Mouse (Mus musculus): ENCODE measurements around the gene Yeats2. TPM values are rescaled to one million over a fixed set of nuclear protein-coding genes. Genes with fewer than 3 reads are reported as not detected.

The Yeats2 gene
- polyA plus RNA-seq, 1 experiment from 2014 or later = 51.1 TPM

- Histone ChIP-seq H3K27ac (no peak overlapping the region), H3K4me1 (no peaks in the 10 kb centered on the region), H3K36me3 (replicated peaks) (peaks cover 84% of the 10 kb centered on the region), H3K9ac (no peak overlapping the region), H3K9me3 (no peaks in the 10 kb centered on the region), H3K4me2 (no peak overlapping the region), H3K27me3 (no peaks in the 10 kb centered on the region), H3K4me3 (replicated peaks) (no peak overlapping the region)
- over 99% methylated on average over 5 of the region's 5 CpGs for WGBS
- ATAC-seq (ENCODE audit: low FRiP score) = no peak
Measured at GRCm38 (mm10) chr16:20196962-20197361, 56.1 kb downstream of the Yeats2 start.

GRCm38 (mm10) chr16:20199501-20200201, 58.8 kb downstream of the Yeats2 start:
- no peaks in the 10 kb centered on the region for H3K27me3 ChIP-seq
- H3K9me3 ChIP-seq = no peaks in the 10 kb centered on the region
- H3K27ac ChIP-seq = no peak overlapping the region
- 93% methylated on average over 5 of the region's 5 CpGs for WGBS
- ATAC-seq (ENCODE audit: low FRiP score) = no peak
- H3K4me3 ChIP-seq (replicated peaks) = no peak overlapping the region
- H3K4me2 ChIP-seq = no peak overlapping the region
- H3K9ac ChIP-seq = no peak overlapping the region
- peaks cover 76% of the 10 kb centered on the region for H3K36me3 ChIP-seq (replicated peaks)
- no peaks in the 10 kb centered on the region for H3K4me1 ChIP-seq

GRCm38 (mm10) chr16:20213591-20214226, 72.8 kb downstream of the Yeats2 start:
- ATAC-seq (ENCODE audit: low FRiP score) = no peak
- no peak overlapping the region for H3K4me2 ChIP-seq
- H3K4me1 ChIP-seq = no peaks in the 10 kb centered on the region
- H3K27ac ChIP-seq = no peak overlapping the region
- H3K36me3 ChIP-seq (replicated peaks) = peaks cover 83% of the 10 kb centered on the region
- no peaks in the 10 kb centered on the region for H3K27me3 ChIP-seq
- H3K9me3 ChIP-seq = no peaks in the 10 kb centered on the region
- WGBS = 88% methylated on average over 3 of the region's 3 CpGs
- H3K4me3 ChIP-seq (replicated peaks) = no peak overlapping the region
- no peak overlapping the region for H3K9ac ChIP-seq

- Histone ChIP-seq H3K4me1 (no peaks in the 10 kb centered on the region), H3K27ac (no peak overlapping the region), H3K9me3 (no peaks in the 10 kb centered on the region), H3K9ac (no peak overlapping the region), H3K4me3 (replicated peaks) (no peak overlapping the region), H3K27me3 (no peaks in the 10 kb centered on the region), H3K4me2 (no peak overlapping the region), H3K36me3 (replicated peaks) (peaks cover 79% of the 10 kb centered on the region)
- WGBS = 95% methylated on average over 6 of the region's 6 CpGs
- no peak for ATAC-seq (ENCODE audit: low FRiP score)
Measured at GRCm38 (mm10) chr16:20222726-20223125, 81.9 kb downstream of the Yeats2 start.

- ATAC-seq (ENCODE audit: low FRiP score) = no peak
- Histone ChIP-seq H3K36me3 (replicated peaks) (peaks cover 82% of the 10 kb centered on the region), H3K4me1 (no peaks in the 10 kb centered on the region), H3K9me3 (no peaks in the 10 kb centered on the region), H3K27ac (no peak overlapping the region), H3K4me2 (no peak overlapping the region), H3K27me3 (no peaks in the 10 kb centered on the region), H3K9ac (no peak overlapping the region), H3K4me3 (replicated peaks) (no peak overlapping the region)
- 94% methylated on average over 4 of the region's 4 CpGs for WGBS
Measured at GRCm38 (mm10) chr16:20226676-20227075, 85.8 kb downstream of the Yeats2 start.

- H3K36me3 ChIP-seq (replicated peaks) = peaks cover 77% of the 10 kb centered on the region
- H3K4me2 ChIP-seq = no peak overlapping the region
- H3K27ac ChIP-seq = no peak overlapping the region
- H3K9ac ChIP-seq = no peak overlapping the region
- no peaks in the 10 kb centered on the region for H3K9me3 ChIP-seq
- 89% methylated on average over 6 of the region's 6 CpGs for WGBS
- no peak for ATAC-seq (ENCODE audit: low FRiP score)
- no peak overlapping the region for H3K4me3 ChIP-seq (replicated peaks)
- no peaks in the 10 kb centered on the region for H3K27me3 ChIP-seq
- no peaks in the 10 kb centered on the region for H3K4me1 ChIP-seq
Measured at GRCm38 (mm10) chr16:20227504-20227903, 86.6 kb downstream of the Yeats2 start.

GRCm38 (mm10) chr16:20228167-20228566, 87.3 kb downstream of the Yeats2 start:
- ATAC-seq (ENCODE audit: low FRiP score) = no peak
- H3K9ac ChIP-seq = no peak overlapping the region
- H3K36me3 ChIP-seq (replicated peaks) = peaks cover 74% of the 10 kb centered on the region
- 96% methylated on average over 5 of the region's 5 CpGs for WGBS
- no peak overlapping the region for H3K4me3 ChIP-seq (replicated peaks)
- no peak overlapping the region for H3K4me2 ChIP-seq
- no peaks in the 10 kb centered on the region for H3K4me1 ChIP-seq
- H3K9me3 ChIP-seq = no peaks in the 10 kb centered on the region
- H3K27me3 ChIP-seq = no peaks in the 10 kb centered on the region
- no peak overlapping the region for H3K27ac ChIP-seq

- Histone ChIP-seq H3K27me3 (peaks cover 2% of the 10 kb centered on the region; the same call in 1 of the 2 replicates), H3K4me2 (no peak overlapping the region), H3K27ac (no peak overlapping the region), H3K9me3 (no peaks in the 10 kb centered on the region), H3K4me1 (peaks cover 6% of the 10 kb centered on the region), H3K36me3 (replicated peaks) (peaks cover 50% of the 10 kb centered on the region), H3K9ac (no peak overlapping the region), H3K4me3 (replicated peaks) (no peak overlapping the region)
- 76% methylated on average over 4 of the region's 4 CpGs for WGBS
- ATAC-seq (ENCODE audit: low FRiP score) = no peak
Measured at GRCm38 (mm10) chr16:20234406-20234805, 93.5 kb downstream of the Yeats2 start.

GRCm38 (mm10) chr16:20237426-20237825, 96.6 kb downstream of the Yeats2 start:
- Histone ChIP-seq H3K27me3 (peaks cover 13% of the 10 kb centered on the region), H3K27ac (no peak overlapping the region), H3K4me2 (no peak overlapping the region), H3K9ac (no peak overlapping the region), H3K36me3 (replicated peaks) (peaks cover 24% of the 10 kb centered on the region), H3K4me3 (replicated peaks) (no peak overlapping the region), H3K9me3 (no peaks in the 10 kb centered on the region), H3K4me1 (peaks cover 14% of the 10 kb centered on the region)
- WGBS = 51% methylated on average over 4 of the region's 4 CpGs
- ATAC-seq (ENCODE audit: low FRiP score) = no peak

GRCm38 (mm10) chr16:20238646-20239045, 97.8 kb downstream of the Yeats2 start:
- WGBS = 94% methylated on average over 4 of the region's 4 CpGs
- Histone ChIP-seq H3K4me3 (replicated peaks) (no peak overlapping the region), H3K27me3 (peaks cover 15% of the 10 kb centered on the region), H3K36me3 (replicated peaks) (peaks cover 16% of the 10 kb centered on the region), H3K9me3 (no peaks in the 10 kb centered on the region), H3K4me1 (peaks cover 14% of the 10 kb centered on the region), H3K27ac (no peak overlapping the region), H3K4me2 (no peak overlapping the region), H3K9ac (no peak overlapping the region)
- no peak for ATAC-seq (ENCODE audit: low FRiP score)

GRCm38 (mm10) chr16:20240468-20241414, 99.9 kb downstream of the Yeats2 start, which contains the start of gene Map6d1:
TSS of gene Map6d1 (minus strand) at chr16:20241358.
- under 1% methylated on average over 89 of the region's 90 CpGs for WGBS
- H3K36me3 ChIP-seq (replicated peaks) = 0 out of 2 replicates have a peak, but pooled peaks cover 3% of the 10 kb centered on the region
- peaks cover 14% of the 10 kb centered on the region for H3K4me1 ChIP-seq
- H3K9me3 ChIP-seq = no peaks in the 10 kb centered on the region
- peak within 1 kb of the TSS; percentile 87 for H3K4me2 ChIP-seq
- peak within 1 kb of the TSS; percentile 71 for H3K4me3 ChIP-seq (replicated peaks)
- H3K27me3 ChIP-seq = peaks cover 15% of the 10 kb centered on the region
- peak; percentile 88 for ATAC-seq (ENCODE audit: low FRiP score)
- H3K9ac ChIP-seq = peak within 1 kb of the TSS; percentile 72
- H3K27ac ChIP-seq = 0 out of 2 replicates have a peak within 1 kb of the TSS, but pooled peaks have one; percentile 50

GRCm38 (mm10) chr16:20247103-20247502, 106.2 kb downstream of the Yeats2 start:
- no peak overlapping the region for H3K9ac ChIP-seq
- peaks cover 5% of the 10 kb centered on the region; the same call in 1 of the 2 replicates for H3K27me3 ChIP-seq
- no peak overlapping the region for H3K4me2 ChIP-seq
- no peak overlapping the region for H3K27ac ChIP-seq
- H3K4me3 ChIP-seq (replicated peaks) = no peak overlapping the region
- no peaks in the 10 kb centered on the region for H3K36me3 ChIP-seq (replicated peaks)
- no peak for ATAC-seq (ENCODE audit: low FRiP score)
- no peaks in the 10 kb centered on the region for H3K9me3 ChIP-seq
- no peaks in the 10 kb centered on the region for H3K4me1 ChIP-seq
